Mouse (Mus musculus) layer of hippocampus, postnatal 25 days (tissue): Measurements from ENCODE around the gene Hsd17b11. TPM values are rescaled to one million over a fixed set of nuclear protein-coding genes. Genes with fewer than 3 reads are reported as not detected.

ENCODE experiments used
- DNase-seq, 2 experiments: peaks; one replicate each; pipeline ENCODE4 v3.0.0; 2022; ENCODE audit warnings: mixed read lengths in 2 of 2, low spot score in 1 of 2; ENCODE audit errors: extremely low spot score in 1 of 2
- total RNA-seq, 2 experiments: library from RNA; stranded (reverse); gene quantifications; 2 replicates each; pipeline ENCODE4 v1.2.3; 2021

Hsd17b11 gene
- total RNA-seq, result 10 to 100 TPM; 50.2 to 56.0 TPM

- peak; percentile 48 to 54 for DNase-seq
Measured at GRCm38 (mm10) chr5:104021597-104022378, at the start of gene Hsd17b11. TSS of gene Hsd17b11 (minus strand) at chr5:104021919.

- DNase-seq, result no peak
Measured at GRCm38 (mm10) chr5:104071048-104071447, 49.3 kb upstream of the Hsd17b11 start.

- no peak for DNase-seq
Measured at GRCm38 (mm10) chr5:104068751-104069150, 47.0 kb upstream of the Hsd17b11 start.

- DNase-seq, result no peak
Measured at GRCm38 (mm10) chr5:104062773-104063551, 41.2 kb upstream of the Hsd17b11 start.

- DNase-seq, result no peak
Measured at GRCm38 (mm10) chr5:104061936-104062772, 40.4 kb upstream of the Hsd17b11 start.

GRCm38 (mm10) chr5:104060429-104060828 is 38.7 kb upstream of the Hsd17b11 start:
- DNase-seq, result no peak

GRCm38 (mm10) chr5:104059628-104060027 is 37.9 kb upstream of the Hsd17b11 start:
- no peak for DNase-seq

GRCm38 (mm10) chr5:104058021-104058420 is 36.3 kb upstream of the Hsd17b11 start:
- peak in 1 of 2 experiments; percentile 61 for DNase-seq

- no peak for DNase-seq
Measured at GRCm38 (mm10) chr5:104056295-104056694, 34.6 kb upstream of the Hsd17b11 start.

GRCm38 (mm10) chr5:104055816-104056215 is 34.1 kb upstream of the Hsd17b11 start:
- DNase-seq, result no peak

- DNase-seq, result no peak
Measured at GRCm38 (mm10) chr5:104054938-104055337, 33.2 kb upstream of the Hsd17b11 start.

- DNase-seq, result no peak
Measured at GRCm38 (mm10) chr5:104052956-104053355, 31.2 kb upstream of the Hsd17b11 start.

GRCm38 (mm10) chr5:104048139-104048538 is 26.4 kb upstream of the Hsd17b11 start:
- no peak for DNase-seq

GRCm38 (mm10) chr5:104047200-104048105 is 25.7 kb upstream of the Hsd17b11 start:
- no peak for DNase-seq

- peak; percentile 89 to 94 for DNase-seq
Measured at GRCm38 (mm10) chr5:104046256-104047199, 24.8 kb upstream of the Hsd17b11 start, which contains the start of gene Nudt9. TSS of gene Nudt9 (plus strand) at chr5:104046306.

- DNase-seq, result no peak
Measured at GRCm38 (mm10) chr5:104043704-104044103, 22.0 kb upstream of the Hsd17b11 start.

- no peak for DNase-seq
Measured at GRCm38 (mm10) chr5:104042906-104043305, 21.2 kb upstream of the Hsd17b11 start.

- peak in 1 of 2 experiments; percentile 57 for DNase-seq
Measured at GRCm38 (mm10) chr5:104039154-104039932, 17.6 kb upstream of the Hsd17b11 start.
